Mouse (Mus musculus) small intestine, adult 2 months (tissue): Measurements from ENCODE around the gene D930048N14Rik. TPM values are rescaled to one million over a fixed set of nuclear protein-coding genes. Genes with fewer than 3 reads are reported as not detected.
A peak's percentile ranks its signal among the peaks of the same experiment; 100 is the strongest.

ENCODE experiments used
- H3K27ac ChIP-seq: fragments of 200-500 bp; 2 replicates; pipeline ENCODE4 v1.5.1; 2012; ENCODE audit warnings: low read depth, low read length, control low read depth, inconsistent platforms; ENCODE audit not compliant: insufficient read depth
- H3K27me3 ChIP-seq: fragments of 200-500 bp; 2 replicates; pipeline ENCODE4 v1.6.1; 2012; ENCODE audit warnings: mild to moderate bottlenecking, moderate library complexity, low read length, inconsistent platforms; ENCODE audit not compliant: control insufficient read depth, insufficient read depth
- H3K36me3 ChIP-seq: fragments of 200-500 bp; 2 replicates; pipeline ENCODE4 v1.6.1; 2012; ENCODE audit warnings: mild to moderate bottlenecking, low read length, control low read depth, inconsistent platforms; ENCODE audit not compliant: control insufficient read depth, insufficient read depth
- H3K4me1 ChIP-seq: fragments of 200-500 bp; 2 replicates; pipeline ENCODE4 v1.6.1; 2012; ENCODE audit warnings: low read length, inconsistent platforms, mixed read lengths; ENCODE audit not compliant: control insufficient read depth, insufficient read depth, insufficient read length
- H3K4me3 ChIP-seq: fragments of 200-500 bp; 2 replicates; pipeline ENCODE4 v1.5.1; 2012; ENCODE audit warnings: low read depth, mild to moderate bottlenecking, control low read depth, inconsistent platforms, low read length, moderate library complexity
- CTCF ChIP-seq: fragments of 200-500 bp; IDR thresholded peaks from 2 replicates; pipeline ENCODE4 v1.5.1; 2012; ENCODE audit warnings: low read depth, mild to moderate bottlenecking, control low read depth, inconsistent platforms, low read length, moderate library complexity, mixed read lengths; ENCODE audit not compliant: insufficient replicate concordance, insufficient read length; ENCODE audit errors: extremely low read depth
- POLR2A ChIP-seq: fragments of 200-500 bp; IDR thresholded peaks from 2 replicates; pipeline ENCODE4 v1.6.1; 2012; ENCODE audit warnings: low read depth, mild to moderate bottlenecking, control low read depth, inconsistent platforms, low read length, moderate library complexity
- WGBS: fragments of 180-500 bp; shearing (Covaris S2); methylation state at CpG from one replicate; pipeline ENCODE4 v1.1.7; 2018; 5-methylcytosine and 5-hydroxymethylcytosine counted together
- polyA plus RNA-seq: library from polyadenylated mRNA; depleted of rRNA; stranded (reverse); fragments of >200 nt; gene quantifications from 2 replicates; pipeline ENCODE4 v1.2.3, GENCODE M21; 2012

The D930048N14Rik gene
- polyA plus RNA-seq, 1 experiment = 2.4 TPM

GRCm38 (mm10) chr11:51670846-51671245 lies 20.1 kb downstream of the D930048N14Rik start:
- Histone ChIP-seq H3K4me1 (no peaks in the 10 kb centered on the region), H3K27ac (no peak overlapping the region), H3K36me3 (no peaks in the 10 kb centered on the region), H3K4me3 (no peak overlapping the region), H3K27me3 (no peaks in the 10 kb centered on the region)
- no peak for TF ChIP-seq POLR2A
- TF ChIP-seq CTCF = no peak
- WGBS = 76% methylated on average over 7 of the region's 7 CpGs

GRCm38 (mm10) chr11:51671376-51671775 lies 20.6 kb downstream of the D930048N14Rik start:
- Histone ChIP-seq H3K4me3 (no peak overlapping the region), H3K27me3 (no peaks in the 10 kb centered on the region), H3K36me3 (no peaks in the 10 kb centered on the region), H3K27ac (no peak overlapping the region), H3K4me1 (no peaks in the 10 kb centered on the region)
- 28% methylated on average over 2 of the region's 2 CpGs for WGBS
- TF ChIP-seq POLR2A (no peak), CTCF (no peak)

GRCm38 (mm10) chr11:51673291-51673690 lies 22.5 kb downstream of the D930048N14Rik start:
- Histone ChIP-seq H3K36me3 (no peaks in the 10 kb centered on the region), H3K27ac (no peak overlapping the region), H3K4me3 (no peak overlapping the region), H3K4me1 (no peaks in the 10 kb centered on the region), H3K27me3 (no peaks in the 10 kb centered on the region)
- TF ChIP-seq POLR2A = no peak
- WGBS = 87% methylated on average over 9 of the region's 9 CpGs

- no peaks in the 10 kb centered on the region for H3K27me3 ChIP-seq
- TF ChIP-seq CTCF (no peak), POLR2A (no peak)
- no peak overlapping the region for H3K27ac ChIP-seq
- H3K36me3 ChIP-seq = no peaks in the 10 kb centered on the region
- no peaks in the 10 kb centered on the region for H3K4me1 ChIP-seq
- H3K4me3 ChIP-seq = no peak overlapping the region
- WGBS = 78% methylated on average over 5 of the region's 5 CpGs
Observed at GRCm38 (mm10) chr11:51675386-51675785, 24.6 kb downstream of the D930048N14Rik start.

GRCm38 (mm10) chr11:51677737-51678418 lies 27.1 kb downstream of the D930048N14Rik start:
- Histone ChIP-seq H3K27me3 (no peaks in the 10 kb centered on the region), H3K36me3 (no peaks in the 10 kb centered on the region), H3K4me3 (no peak overlapping the region), H3K4me1 (peaks cover 3% of the 10 kb centered on the region; the same call in 1 of the 2 replicates), H3K27ac (no peak overlapping the region)
- WGBS = 43% methylated on average over 6 of the region's 6 CpGs
- TF ChIP-seq CTCF (no peak), POLR2A (no peak)

- WGBS = 76% methylated on average over 3 of the region's 3 CpGs
- no peaks in the 10 kb centered on the region for H3K36me3 ChIP-seq
- no peak overlapping the region for H3K4me3 ChIP-seq
- H3K4me1 ChIP-seq = peaks cover 3% of the 10 kb centered on the region; the same call in 1 of the 2 replicates
- H3K27ac ChIP-seq = no peak overlapping the region
- TF ChIP-seq CTCF (no peak), POLR2A (no peak)
- no peaks in the 10 kb centered on the region for H3K27me3 ChIP-seq
Observed at GRCm38 (mm10) chr11:51679466-51679865, 28.7 kb downstream of the D930048N14Rik start.

- 19% methylated on average over 13 of the region's 13 CpGs for WGBS
- TF ChIP-seq POLR2A (no peak), CTCF (peak; percentile 89; the same call in 1 of the 2 replicates)
- peak overlapping the region; percentile 37 for H3K4me3 ChIP-seq
- H3K27ac ChIP-seq = no peak overlapping the region
- no peaks in the 10 kb centered on the region for H3K27me3 ChIP-seq
- H3K4me1 ChIP-seq = peaks cover 3% of the 10 kb centered on the region; the same call in 1 of the 2 replicates
- H3K36me3 ChIP-seq = peaks cover 5% of the 10 kb centered on the region
Observed at GRCm38 (mm10) chr11:51681324-51681975, 30.7 kb downstream of the D930048N14Rik start.
